Mouse (Mus musculus) c-Kit-positive CD71-positive TER-119-positive erythroid progenitor cells, embryonic 14.5 days (primary cell): Measurements from ENCODE around the gene Trh.

Experiments
- DNase-seq: peaks from one replicate; pipeline ENCODE4 v3.0.0-alpha.2; 2013; ENCODE audit warnings: low spot score

Trh gene

GRCm38 (mm10) chr6:92244591-92244990 lies at the start of gene Trh:
TSS of gene Trh (minus strand) at chr6:92244650.
- DNase-seq: no peak

DNA sequence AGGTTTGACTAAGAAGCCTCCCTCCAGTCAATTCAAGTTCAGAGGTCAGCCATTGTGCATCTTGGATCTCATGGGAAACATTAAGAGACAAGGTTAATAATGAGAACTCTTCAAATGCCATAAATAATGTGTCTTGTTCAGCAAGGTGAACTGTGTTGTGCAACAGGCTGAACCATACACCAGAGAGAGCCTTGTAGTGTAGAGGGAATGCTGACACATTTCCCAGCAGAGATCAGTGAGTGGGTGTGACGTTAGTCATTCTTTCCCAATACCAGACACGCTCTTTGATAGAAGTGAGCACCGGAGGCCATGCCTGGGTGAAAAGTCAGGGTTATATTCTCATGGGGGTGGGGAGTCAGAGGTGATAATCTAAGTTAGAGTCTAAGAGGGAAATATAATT lies 46.4 kb upstream of the Trh start:
- DNase-seq: no peak

DNA sequence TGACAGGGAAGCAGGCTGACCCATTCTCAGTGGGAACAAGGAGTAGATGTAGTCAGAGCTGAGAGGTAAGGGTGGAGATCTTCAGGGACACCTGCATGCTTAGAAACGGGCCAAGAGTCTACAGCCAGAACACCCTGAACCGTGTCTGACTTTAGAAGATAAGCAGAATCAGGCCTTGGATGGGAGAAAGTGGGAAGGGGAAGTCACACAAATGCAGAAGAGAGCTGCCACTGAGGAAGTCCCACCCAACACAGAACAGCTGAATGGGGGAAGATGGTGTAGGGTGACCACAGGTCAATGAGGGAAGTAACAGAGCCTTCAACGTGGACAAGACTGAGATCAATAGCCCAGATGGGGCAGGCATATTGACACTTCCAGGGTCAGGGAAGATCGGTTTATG lies 42.4 kb upstream of the Trh start:
- DNase-seq: no peak

DNA sequence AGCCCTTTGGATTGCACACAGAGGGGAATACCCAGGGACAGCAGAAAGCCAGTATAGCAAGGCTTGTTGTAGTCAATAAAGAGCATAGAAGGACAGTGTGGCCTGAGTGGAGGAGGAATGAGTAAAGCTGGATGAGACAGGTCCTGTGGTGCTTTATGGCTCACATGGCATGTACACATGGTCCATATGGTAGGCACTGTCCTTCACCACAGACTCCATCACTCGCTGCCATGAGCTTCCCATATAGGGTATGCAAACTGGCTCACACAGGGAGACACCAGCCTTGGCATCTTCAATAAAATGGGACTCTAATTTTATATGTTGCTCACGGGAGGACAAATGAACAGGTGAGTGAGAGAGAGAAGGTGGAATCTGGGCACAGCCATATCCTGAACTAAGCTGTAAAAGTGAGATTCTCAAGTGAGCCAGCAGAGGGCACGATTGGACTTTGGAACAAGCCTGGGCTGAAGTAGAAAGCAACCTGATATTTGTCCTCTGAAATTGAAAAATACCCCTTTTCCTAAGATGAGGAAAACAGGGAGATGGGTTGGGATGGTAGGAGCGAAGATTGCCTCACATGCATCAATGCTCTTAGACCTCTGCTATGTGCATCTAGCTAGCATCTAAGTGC lies 41.9 kb upstream of the Trh start:
- peak; percentile 29 for DNase-seq

DNA sequence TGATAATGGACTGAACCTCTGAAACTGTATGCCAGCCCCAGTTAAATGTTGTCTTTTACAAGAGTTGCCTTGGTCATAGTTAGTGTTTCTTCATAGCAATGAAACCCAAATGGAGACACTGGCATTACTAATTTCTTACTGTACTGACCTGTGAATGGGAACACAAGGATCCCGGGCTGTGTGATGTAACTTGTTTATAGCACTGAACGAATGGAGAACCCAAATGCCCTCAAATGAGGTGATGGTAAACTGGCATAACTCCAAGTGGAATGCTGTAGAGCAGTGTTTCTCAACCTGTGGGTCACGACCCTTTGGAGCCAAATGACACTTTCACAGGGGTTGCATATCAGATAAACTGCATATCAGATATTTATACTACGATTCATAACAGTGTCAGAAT lies 41.1 kb upstream of the Trh start:
- DNase-seq: no peak

- no peak for DNase-seq
Observed at GRCm38 (mm10) chr6:92277179-92277578, 32.7 kb upstream of the Trh start.

- peak; percentile 30 for DNase-seq
Observed at GRCm38 (mm10) chr6:92273652-92274322, 29.3 kb upstream of the Trh start.

DNA sequence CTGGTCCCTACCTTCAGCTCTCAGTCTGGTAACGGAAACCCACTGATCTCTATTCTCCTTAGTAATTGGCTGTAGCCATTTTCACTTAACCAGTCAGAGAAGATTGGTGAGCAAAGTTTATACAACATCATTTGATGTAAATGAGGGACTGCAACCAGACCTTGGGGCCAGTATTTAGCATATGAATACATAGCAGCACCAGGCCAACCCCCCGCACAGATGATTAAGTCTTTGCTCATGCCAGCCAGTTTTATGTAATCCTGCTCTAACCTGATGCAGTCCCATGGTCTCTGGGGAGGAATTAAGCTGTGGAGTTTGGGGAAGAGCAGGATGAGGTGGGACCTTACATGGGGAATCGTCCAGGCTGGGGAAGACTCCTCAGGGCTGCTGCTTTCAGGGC lies 28.2 kb upstream of the Trh start:
- no peak for DNase-seq

DNA sequence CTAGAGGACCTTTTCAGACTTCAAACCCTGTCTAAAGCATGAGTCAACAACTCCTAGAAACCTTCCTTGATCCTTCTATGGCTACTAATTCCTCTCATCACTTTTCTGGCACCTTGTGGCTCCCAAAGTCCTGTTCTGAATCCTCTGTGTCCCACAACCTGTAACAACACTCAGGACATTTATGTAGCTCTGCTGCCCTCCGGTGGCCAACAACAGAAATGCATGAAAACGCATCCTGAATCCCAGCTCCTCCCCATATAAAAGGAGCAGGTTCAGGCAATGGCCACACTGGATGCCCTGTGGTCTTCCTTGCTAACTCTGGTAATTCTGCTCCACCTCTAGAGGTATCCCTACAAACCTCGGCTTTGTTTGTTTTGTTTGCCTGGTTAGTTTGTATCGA lies 24.6 kb upstream of the Trh start:
- DNase-seq: peak; percentile 60

DNA sequence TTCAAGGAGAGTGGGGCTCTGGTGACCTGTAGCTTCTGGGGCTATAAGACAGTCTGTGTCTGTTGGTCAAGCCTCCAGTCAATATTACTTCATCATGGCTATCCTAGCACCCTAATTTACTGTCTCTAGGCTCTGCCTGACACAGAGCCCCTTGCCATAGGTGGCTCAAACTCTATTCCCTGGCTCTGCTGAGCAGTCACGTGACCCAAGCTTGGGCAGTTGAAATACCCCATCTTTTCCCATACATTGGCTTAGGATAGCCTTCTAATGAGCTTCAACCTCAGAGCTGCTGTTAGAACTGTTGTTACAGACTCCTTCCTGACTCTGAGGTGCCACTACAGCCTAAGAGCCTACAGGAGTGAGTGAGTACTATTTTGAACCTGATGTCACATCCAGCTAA lies 23.6 kb upstream of the Trh start:
- no peak for DNase-seq

DNA sequence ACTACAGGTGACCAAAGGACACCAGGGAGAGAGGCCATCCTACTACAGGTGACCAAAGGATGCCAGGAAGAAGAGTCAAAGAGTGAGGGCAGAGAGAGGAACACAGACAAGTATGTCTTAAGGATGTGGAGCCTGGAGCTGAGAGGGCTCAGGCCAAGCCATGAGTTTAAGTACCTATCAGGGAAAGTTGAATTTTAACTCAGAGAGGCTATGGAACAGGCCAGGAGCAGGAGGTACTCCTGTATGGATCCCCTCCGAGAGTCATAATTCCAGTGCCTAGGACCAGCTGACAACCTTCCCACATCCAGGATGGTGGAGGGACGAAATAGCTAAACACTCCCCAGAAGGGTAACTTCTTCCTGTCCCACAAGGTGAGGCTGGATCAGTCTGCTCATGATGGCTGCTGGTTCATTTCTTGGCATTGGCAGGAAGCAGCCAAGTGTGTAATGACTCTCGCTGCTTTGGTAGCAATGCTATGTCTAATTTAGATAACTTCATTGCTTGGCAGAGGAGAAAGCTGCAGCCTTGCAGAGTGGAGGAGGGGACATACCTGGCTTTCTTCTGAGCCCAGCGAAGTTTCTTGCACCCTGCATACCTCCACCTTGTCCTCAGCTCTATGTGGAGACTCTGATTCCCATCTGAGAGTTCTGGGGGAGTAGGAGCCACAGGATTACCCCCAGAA lies 16.9 kb upstream of the Trh start:
- no peak for DNase-seq

DNA sequence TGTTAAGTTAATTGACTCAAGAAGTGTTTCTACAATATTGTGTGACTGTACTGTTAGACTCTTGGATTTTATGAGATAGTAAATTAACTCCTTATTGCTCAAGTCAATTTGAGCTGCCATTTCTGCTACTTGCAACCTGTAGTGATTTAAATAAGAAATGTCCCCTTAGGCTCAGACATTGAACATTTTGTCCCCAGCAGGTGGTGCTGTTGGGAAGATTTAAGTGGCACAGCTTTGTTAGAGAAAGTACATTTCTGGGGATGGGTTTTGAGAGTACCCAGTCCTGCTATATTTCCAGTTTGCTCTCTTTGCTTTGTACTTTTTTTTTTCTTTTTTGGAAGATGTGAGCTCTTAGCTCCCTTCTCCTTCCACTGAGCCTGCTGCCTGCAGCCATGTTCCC lies 10.9 kb upstream of the Trh start:
- DNase-seq: no peak

- DNase-seq: no peak
Observed at GRCm38 (mm10) chr6:92253253-92253870, 8.9 kb upstream of the Trh start.

DNA sequence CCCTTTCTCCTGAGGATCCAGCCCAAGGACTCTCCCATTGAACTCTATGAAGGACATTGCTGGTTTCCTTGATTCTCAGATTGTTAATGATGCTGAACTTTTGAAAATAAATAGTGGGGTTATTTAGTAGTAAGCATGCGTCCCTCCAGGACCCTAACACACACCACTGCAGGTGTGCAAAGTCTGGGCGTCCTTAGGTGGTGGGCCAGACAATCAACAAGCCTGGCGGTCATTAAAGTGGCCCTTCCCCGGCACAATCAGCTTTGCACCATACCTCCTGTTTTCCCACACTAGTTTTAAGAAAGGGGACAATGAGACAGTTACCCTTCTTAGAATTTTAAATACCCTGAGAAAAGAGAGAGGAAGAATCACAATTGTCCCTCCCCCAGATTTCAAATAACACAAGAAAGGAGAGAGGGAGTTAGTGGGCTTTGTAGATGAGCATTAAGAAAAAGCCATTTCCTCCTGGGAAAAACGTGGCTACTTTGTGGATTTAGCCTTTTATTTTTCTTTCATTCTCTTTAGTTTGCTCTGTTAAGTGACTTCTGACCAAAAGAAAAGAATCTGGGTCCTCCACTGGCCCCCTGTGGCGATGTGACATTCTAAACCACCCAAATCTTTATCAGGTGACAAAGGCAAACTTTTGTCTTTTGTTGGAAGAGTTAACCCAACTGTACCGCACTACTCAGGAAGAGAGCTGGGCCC lies 2.9 kb upstream of the Trh start:
- DNase-seq: no peak

GRCm38 (mm10) chr6:92246335-92246734 lies 1.9 kb upstream of the Trh start:
- no peak for DNase-seq

DNA sequence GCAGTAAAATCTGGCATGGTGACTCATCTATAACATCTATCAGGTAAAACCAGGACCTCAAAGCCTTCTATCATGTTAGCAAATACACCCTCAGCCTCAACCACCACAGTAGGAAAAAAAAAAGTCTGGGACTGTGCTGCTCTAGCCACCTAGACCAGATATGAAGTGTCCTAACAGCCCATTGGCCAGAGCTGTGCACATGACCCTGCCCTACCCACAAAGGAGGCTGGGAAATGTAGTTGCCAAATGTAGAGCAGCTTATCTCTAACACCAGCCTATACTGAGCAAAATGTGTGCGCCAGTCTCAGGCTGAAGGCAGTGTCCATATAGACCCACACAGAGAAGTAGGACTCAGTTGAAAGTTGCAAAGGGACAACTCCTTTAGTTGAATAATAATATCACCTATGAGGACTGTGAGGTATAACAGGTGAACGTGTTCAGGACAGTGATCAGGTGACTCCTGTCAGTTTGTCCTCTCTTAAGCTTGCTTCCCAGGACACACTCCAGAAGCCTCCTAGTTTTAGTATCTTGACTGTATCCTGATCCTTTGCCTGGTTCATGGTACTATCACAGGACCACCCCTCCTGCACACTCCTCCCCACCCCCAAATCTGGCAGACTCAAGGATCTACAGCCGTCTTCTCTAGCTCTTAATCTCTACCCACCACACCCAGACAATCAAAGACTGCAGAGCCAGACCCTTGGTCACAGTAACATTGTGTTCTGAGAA lies 3.1 kb downstream of the Trh start:
- peak; percentile 76 for DNase-seq

- DNase-seq: no peak
Observed at GRCm38 (mm10) chr6:92235036-92235435, 9.4 kb downstream of the Trh start.

DNA sequence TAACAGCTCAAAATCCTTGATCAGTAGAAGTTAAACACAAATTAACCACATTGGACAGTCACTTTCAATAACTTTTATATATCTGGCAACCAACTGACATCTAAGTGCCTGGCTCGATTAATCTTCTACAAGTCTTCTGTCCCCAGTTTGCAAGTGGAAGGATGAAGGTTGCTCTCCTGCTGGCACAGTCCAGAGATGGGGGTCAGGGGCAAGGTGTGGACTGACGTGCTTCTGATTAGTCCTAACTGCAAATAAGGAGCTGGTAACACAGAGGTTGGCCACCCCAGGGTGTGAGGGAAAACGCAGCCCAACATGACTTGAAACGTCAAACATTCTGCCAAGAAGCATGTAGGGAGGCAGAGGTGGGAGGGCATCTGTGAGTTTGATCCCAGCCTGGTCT lies 12.7 kb downstream of the Trh start:
- DNase-seq: no peak

GRCm38 (mm10) chr6:92231356-92231755 lies 13.1 kb downstream of the Trh start:
- no peak for DNase-seq

DNA sequence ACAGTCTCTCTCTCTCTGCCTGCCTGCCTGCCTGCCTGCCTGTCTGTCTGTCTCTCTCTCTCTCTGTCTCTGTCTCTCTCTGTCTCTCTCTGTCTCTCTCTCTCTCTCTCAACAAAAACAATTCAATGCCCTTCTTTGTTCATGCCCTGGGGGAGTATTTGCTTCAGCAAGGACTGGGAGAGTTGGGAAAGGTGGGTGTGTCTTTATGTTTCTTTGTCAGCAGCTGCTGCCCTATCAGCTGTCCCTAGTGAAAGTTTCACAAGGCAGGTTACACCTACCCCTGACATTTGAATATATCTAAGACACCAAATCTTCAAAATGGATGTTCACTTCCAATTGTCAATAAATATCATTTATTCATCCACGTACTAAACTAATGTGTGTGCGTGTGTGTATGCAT lies 14.9 kb downstream of the Trh start:
- no peak for DNase-seq

GRCm38 (mm10) chr6:92229103-92229502 lies 15.3 kb downstream of the Trh start:
- DNase-seq: no peak

DNA sequence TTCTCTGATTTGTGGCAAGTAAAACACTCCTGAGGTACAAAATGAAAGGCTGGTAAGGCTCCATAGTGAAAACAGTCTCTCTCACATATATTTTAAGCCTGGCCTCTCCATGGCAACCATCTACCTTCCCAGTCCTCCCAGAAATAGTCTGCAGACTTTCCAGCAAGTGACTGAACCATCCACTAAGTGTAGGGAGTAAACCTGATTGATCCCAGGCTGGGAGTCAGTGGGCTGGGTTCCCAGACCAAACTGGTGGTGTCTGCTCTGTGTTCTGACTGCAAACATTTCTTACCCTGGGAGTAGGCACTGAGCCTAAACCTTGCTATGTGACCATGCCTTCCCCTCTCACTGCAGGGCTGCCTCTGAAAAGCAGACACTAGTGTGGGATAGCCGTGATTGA lies 19.5 kb downstream of the Trh start:
- no peak for DNase-seq
